Mouse (Mus musculus) forebrain, embryonic 10.5 days (tissue): ENCODE results near the gene Nfe2l3. TPM values are rescaled to one million over a fixed set of nuclear protein-coding genes. Genes with fewer than 3 reads are reported as not detected.

ENCODE experiments used
- polyA plus RNA-seq: library from polyadenylated mRNA; unstranded; fragments of >200 nt; fragmentation: Nextera tagmentation; extraction: Ambion mirVana; gene quantifications from 2 replicates; pipeline ENCODE4 v1.2.1, GENCODE M21; 2016

Nfe2l3 gene
- polyA plus RNA-seq, 1 experiment from 2014 or later: 0.89 TPM

Other genes starting within 250 kb of the Nfe2l3 start
- gene Hnrnpa2b1, start 37.2 kb downstream of the Nfe2l3 start, polyA plus RNA-seq: 2,609 and 2,780 TPM in 2 replicates
- gene Cbx3, start 37.7 kb downstream of the Nfe2l3 start, polyA plus RNA-seq: 627 and 704 TPM in 2 replicates
- 32.7 and 34.2 TPM in 2 replicates for gene Snx10, start 91.2 kb downstream of the Nfe2l3 start, polyA plus RNA-seq